Mouse (Mus musculus): Measurements from ENCODE around the gene Colq.

DNA sequence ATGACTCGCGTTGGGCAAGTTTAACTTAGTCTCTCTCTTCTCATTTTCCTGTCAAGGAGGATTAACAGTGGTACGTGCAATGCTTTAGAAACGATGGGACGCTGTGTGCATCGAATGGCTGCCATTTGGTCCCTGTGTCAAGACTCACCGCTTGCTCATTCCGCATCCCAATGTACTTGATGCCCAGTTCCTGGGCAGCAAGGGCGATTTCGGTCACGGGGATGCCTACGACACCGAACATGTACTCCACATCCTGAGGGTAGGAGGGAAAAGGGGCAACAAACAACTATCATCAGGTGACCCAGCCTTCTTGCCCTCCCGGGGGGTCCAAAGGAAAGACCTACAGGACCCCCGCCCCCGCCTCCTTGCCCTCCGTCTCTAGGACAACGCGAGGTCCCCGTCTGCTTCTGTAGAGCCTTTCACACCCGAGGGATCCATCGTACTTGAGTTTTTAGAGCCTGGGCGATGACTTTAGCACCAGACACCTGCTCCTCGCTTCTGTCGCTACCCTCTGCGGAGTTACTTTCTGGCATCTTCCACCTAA, 49.3 kb upstream of the Colq start, which contains the start of gene Gm49387:
- TF ChIP-seq CTCF (IDR thresholded peaks at IDR 0.05; ENCODE audit: insufficient read depth, low read length) (no peak), POLR2A (IDR thresholded peaks at IDR 0.05; ENCODE audit: borderline replicate concordance, extremely low read depth, low read depth, low read length) (no peak)

Data from lung, adult 2 months (tissue).